Mouse (Mus musculus) cerebellum, adult 2 months (tissue): ENCODE measurements around the gene Usf2.

Experiments
- CTCF ChIP-seq: fragments of 200-500 bp; IDR thresholded peaks from 2 replicates; pipeline ENCODE4 v1.5.1; 2011; ENCODE audit warnings: low read depth, mild to moderate bottlenecking, control low read depth, low read length, moderate library complexity, borderline replicate concordance; ENCODE audit not compliant: insufficient read depth
- POLR2A ChIP-seq: fragments of 200-500 bp; IDR thresholded peaks from 2 replicates; pipeline ENCODE4 v1.6.1; 2011; ENCODE audit warnings: low read length, control low read depth, borderline replicate concordance; ENCODE audit not compliant: insufficient read depth

- TF ChIP-seq POLR2A: no peak
- no peak for TF ChIP-seq CTCF
Observed at GRCm38 (mm10) chr7:30993986-30994385, 37.4 kb upstream of the Usf2 start.
